Mouse (Mus musculus) lung, adult 18-20 months (tissue): ENCODE results near the gene Ech1.
A peak's percentile ranks its signal among the peaks of the same experiment; 100 is the strongest.

Experiments used
- DNase-seq, 2 experiments: peaks; one replicate each; pipeline ENCODE4 v3.0.0; 2022; ENCODE audit warnings: mixed read lengths in 2 of 2

The Ech1 gene

DNA sequence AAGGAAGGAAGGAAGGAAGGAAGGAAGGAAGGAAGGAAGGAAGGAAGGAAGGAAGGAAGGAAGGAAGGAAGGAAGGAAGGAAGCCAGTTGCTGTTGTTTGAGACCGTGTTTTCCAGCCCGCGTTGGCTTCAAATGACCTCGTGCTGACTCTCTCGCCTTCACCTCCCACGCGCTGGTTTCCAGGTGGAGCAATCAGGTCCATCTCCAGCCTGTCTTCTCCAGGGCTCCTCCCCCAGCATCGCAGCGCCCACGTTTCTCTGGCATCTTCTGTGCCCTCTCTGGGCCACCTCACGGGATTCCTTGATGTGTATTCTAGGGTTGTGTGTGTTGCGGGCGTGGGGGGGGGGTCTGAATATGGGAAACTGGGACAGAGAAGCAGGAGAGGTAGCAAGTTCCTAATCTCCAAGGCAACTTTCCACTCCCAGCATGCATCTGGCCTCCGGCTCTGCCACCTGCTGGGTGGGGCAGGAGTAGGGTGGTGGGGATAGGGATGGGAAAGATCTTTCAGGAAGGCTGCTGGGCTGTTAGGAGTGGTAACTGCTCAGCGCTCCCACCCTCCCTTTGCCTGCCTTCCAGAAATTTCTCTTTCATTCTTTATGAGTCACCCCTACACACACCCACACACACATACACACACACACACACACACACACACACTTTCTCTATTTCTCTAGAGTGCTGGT lies 37.9 kb downstream of the Ech1 start:
- no peak for DNase-seq

- no peak for DNase-seq
These were observed 38.5 kb downstream of the Ech1 start, which contains the start of gene Lgals7 for GRCm38 (mm10) chr7:28863540-28863939. Lgals7 (plus strand) TSS chr7:28863853.

GRCm38 (mm10) chr7:28864288-28864750 lies 39.3 kb downstream of the Ech1 start:
- DNase-seq, result no peak

- peak; percentile 88 to 92 for DNase-seq
These were observed 40.7 kb downstream of the Ech1 start for GRCm38 (mm10) chr7:28865481-28866300.

DNA sequence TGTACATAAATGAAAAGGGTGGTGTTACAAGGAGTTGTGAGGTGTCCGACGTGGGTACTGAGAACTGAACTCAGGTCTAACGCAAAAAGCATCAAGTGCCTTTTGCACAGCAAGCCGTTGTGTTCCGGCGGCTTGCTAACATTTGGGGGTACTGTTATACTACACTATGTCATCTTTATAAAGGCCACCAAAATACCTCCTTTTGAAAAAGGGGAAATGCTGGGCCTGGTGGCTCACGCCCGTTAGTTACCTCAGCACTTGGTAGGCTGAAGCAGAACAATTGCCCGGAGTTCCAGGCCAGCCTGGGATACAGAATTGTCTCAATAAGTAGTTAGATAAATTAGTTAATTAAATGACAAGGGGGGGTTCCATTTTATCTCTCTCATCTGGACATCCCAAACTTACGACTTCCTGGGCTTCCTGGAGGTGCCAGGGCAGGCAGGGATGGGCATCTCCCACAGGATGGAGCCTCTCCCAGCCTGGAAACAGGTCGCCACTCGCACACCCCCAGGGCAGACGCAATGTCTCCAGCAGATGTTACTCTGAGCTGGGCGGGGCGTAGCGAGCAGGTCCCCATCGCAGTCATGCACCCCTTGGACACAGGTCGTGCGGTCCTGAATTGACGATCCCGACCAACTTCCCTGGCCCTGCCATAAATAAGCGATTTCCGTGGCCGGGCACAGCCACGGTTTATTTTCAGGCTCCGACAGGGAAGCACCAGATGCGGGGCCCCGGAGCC lies 41.9 kb downstream of the Ech1 start:
- DNase-seq, result peak in 1 of 2 experiments; percentile 20

DNA sequence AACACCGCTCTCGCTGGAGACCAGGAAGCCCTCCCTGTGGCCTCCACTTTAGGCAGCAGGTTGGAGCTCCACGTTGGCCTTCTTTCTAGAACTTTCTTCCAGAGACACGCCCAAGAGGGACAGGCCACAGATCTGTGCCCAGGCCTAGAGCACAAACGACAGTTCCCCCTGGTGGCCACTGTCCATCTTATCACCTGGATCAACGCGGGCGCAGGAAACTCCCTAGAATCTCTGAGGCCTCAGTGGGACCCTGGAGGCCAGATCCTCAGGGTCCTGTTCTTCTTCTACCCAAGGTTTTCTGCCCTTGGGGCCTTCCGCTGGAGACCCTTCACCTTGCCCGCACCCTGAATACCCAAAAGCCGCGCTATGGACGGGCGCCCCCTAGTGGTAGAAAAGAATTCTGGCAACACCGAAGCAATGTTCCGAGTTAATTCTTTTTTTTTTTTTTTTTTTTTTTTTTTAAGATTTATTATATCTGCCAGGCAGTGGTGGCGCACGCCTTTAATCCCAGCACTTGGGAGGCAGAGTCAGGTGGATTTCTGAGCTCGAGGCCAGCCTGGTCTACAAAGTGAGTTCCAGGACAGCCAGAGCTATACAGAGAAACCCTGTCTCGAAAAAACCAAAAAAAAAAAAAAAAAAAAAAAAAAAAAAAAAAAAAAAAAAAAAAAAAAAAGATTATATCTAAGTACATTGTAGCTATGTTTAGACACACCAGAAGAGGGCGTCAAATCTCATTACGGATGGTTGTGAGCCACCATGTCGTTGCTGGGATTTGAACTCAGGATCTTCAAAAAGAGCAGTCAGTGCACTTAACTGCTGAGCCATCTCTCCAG lies 42.7 kb downstream of the Ech1 start:
- DNase-seq, result peak; percentile 68 to 76

- peak in 1 of 2 experiments; percentile 33 for DNase-seq
These were observed 46.1 kb downstream of the Ech1 start for GRCm38 (mm10) chr7:28870901-28871664.

GRCm38 (mm10) chr7:28874565-28874964 lies 49.5 kb downstream of the Ech1 start:
- no peak for DNase-seq

DNA sequence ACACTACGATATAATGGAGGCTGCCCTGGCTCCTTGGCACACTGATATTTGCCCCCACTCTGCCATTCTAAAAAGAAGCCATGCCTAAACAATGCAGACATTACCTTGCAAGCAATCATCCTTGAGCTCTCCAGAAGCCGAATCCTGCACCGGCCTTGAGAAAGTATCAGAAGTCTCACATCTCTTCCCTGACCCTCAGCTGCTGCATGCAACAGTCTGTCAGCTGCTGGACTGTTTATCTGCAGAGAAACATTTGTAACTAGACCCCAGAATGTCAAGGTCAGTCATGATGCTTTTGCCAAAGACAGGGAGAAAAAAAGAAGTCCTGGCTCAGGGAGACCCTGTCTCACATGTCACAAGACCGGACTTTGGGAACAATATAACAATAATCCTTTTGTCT lies 51.1 kb downstream of the Ech1 start:
- no peak for DNase-seq

DNA sequence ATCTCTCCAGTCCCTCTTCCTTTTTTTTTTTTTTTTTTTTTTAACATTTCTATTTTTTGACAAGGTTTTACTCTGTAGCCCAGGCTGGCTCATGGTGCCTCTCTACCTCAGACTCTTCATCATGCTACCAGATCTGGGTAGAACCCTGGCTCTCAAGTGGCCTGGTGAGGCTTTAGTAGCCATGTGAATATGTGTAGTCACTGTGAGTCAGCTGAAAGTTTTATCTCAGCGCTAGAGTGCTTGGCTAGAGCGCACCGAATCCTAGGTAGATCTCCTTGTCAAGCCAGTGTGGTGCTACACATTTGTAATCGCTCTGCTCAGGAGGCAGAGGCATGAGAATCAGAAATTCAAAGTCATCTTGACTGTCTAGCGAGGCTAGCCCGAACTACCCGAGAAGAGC lies 52.1 kb downstream of the Ech1 start:
- no peak for DNase-seq

DNA sequence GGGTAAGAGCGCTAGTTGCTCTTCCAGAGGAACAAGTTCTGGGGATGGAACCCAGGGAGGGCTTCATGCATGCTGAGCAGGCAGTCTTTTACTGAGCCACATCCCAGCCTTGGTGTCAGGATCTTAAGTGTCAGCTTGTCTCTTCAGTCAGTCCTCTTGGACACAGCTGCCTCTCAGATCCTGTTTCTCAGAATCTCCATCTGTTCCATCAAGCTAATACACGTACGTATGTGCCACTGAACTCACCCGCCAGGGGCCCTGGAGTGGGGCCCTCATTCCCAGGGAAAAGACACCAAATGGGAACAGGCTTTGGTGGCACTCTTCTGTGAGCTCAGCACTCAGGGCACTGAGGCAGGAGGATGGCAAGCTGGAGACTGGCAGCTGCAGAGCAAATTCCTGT lies 52.8 kb downstream of the Ech1 start:
- DNase-seq, result no peak

- no peak for DNase-seq
These were observed 54.6 kb downstream of the Ech1 start for GRCm38 (mm10) chr7:28879606-28880005.

- DNase-seq, result no peak
These were observed 55.5 kb downstream of the Ech1 start for GRCm38 (mm10) chr7:28880554-28880953.

- no peak for DNase-seq
These were observed 56.2 kb downstream of the Ech1 start, which contains the start of gene Capn12 for GRCm38 (mm10) chr7:28881199-28881598. Capn12 (plus strand) TSS chr7:28881422.
